Mouse (Mus musculus) frontal cortex, adult (tissue): ENCODE results near the gene 2010300C02Rik.
"Not testable (repeated sequence)": the region's sequence is repeated elsewhere in the genome, so short reads cannot be mapped to it uniquely, and the experiment has no call there.

Source experiments
- ATAC-seq: cut with Nextera tagmentation; 2 replicates; pipeline ENCODE4 v1.9.2; 2017; ENCODE audit warnings: mild to moderate bottlenecking, moderate library complexity, mixed read lengths; ENCODE audit not compliant: low TSS enrichment

2010300C02Rik gene

GRCm38 (mm10) chr1:37628749-37629148 is 91.1 kb downstream of the 2010300C02Rik start:
- ATAC-seq, result peak; percentile 90

GRCm38 (mm10) chr1:37624185-37624584 is 95.7 kb downstream of the 2010300C02Rik start:
- no peak for ATAC-seq

- ATAC-seq, result no peak
These were observed 97.8 kb downstream of the 2010300C02Rik start for GRCm38 (mm10) chr1:37622049-37622448.

GRCm38 (mm10) chr1:37619542-37619941 is 100.3 kb downstream of the 2010300C02Rik start:
- no peak for ATAC-seq

GRCm38 (mm10) chr1:37617047-37617446 is 102.8 kb downstream of the 2010300C02Rik start:
- no peak for ATAC-seq

GRCm38 (mm10) chr1:37616569-37616968 is 103.3 kb downstream of the 2010300C02Rik start:
- no peak for ATAC-seq

- no peak for ATAC-seq
These were observed 104.4 kb downstream of the 2010300C02Rik start for GRCm38 (mm10) chr1:37615290-37616040.

GRCm38 (mm10) chr1:37614836-37615235 is 105.0 kb downstream of the 2010300C02Rik start:
- ATAC-seq, result peak; percentile 55

GRCm38 (mm10) chr1:37614130-37614529 is 105.8 kb downstream of the 2010300C02Rik start:
- peak; percentile 58 for ATAC-seq

GRCm38 (mm10) chr1:37611032-37611431 is 108.9 kb downstream of the 2010300C02Rik start:
- ATAC-seq, result no peak

- ATAC-seq, result no peak
These were observed 109.6 kb downstream of the 2010300C02Rik start for GRCm38 (mm10) chr1:37610242-37610641.

GRCm38 (mm10) chr1:37605694-37606093 is 114.2 kb downstream of the 2010300C02Rik start:
- not testable (repeated sequence) for ATAC-seq

GRCm38 (mm10) chr1:37603206-37603605 is 116.7 kb downstream of the 2010300C02Rik start:
- ATAC-seq, result no peak

- no peak for ATAC-seq
These were observed 117.6 kb downstream of the 2010300C02Rik start for GRCm38 (mm10) chr1:37602268-37602667.

GRCm38 (mm10) chr1:37601461-37601860 is 118.4 kb downstream of the 2010300C02Rik start:
- no peak for ATAC-seq

GRCm38 (mm10) chr1:37600640-37601175 is 119.2 kb downstream of the 2010300C02Rik start:
- peak; percentile 42; the same call in 1 of the 2 replicates for ATAC-seq

GRCm38 (mm10) chr1:37598986-37599385 is 120.9 kb downstream of the 2010300C02Rik start:
- ATAC-seq, result no peak

GRCm38 (mm10) chr1:37594812-37595211 is 125.1 kb downstream of the 2010300C02Rik start:
- not testable (repeated sequence) for ATAC-seq

GRCm38 (mm10) chr1:37585809-37586480 is 133.9 kb downstream of the 2010300C02Rik start:
- ATAC-seq, result peak; percentile 98

- no peak for ATAC-seq
These were observed 136.0 kb downstream of the 2010300C02Rik start for GRCm38 (mm10) chr1:37583795-37584464.

- no peak for ATAC-seq
These were observed 136.7 kb downstream of the 2010300C02Rik start for GRCm38 (mm10) chr1:37583167-37583566.

GRCm38 (mm10) chr1:37579686-37580085 is 140.2 kb downstream of the 2010300C02Rik start:
- ATAC-seq, result no peak
